18 mouse cellular contexts compared by ENCODE assay signal in genomic region chr6:104038853-104039252, GRCm38 (mm10).
"Had no signal": no experiment of that assay in that cellular context is flagged by ENCODE, and none has a peak within 500 bp of the region (broad histone marks: within the 10 kb centered on the region; RNA-seq: fewer than 3 reads in every experiment).

No protein-coding gene starts in this region.

- H3K4me3 ChIP-seq: midbrain, embryonic 10.5 days; midbrain, embryonic 13.5 days; midbrain, embryonic 15.5 days; myocyte; neural tube, embryonic 13.5 days; neural tube, embryonic 15.5 days had no signal

- H3K36me3 ChIP-seq: midbrain, embryonic 10.5 days; midbrain, embryonic 13.5 days; midbrain, embryonic 15.5 days; neural tube, embryonic 13.5 days; neural tube, embryonic 15.5 days had no signal

- ATAC-seq: midbrain, embryonic 13.5 days; midbrain, embryonic 15.5 days had no signal

- H3K9me3 ChIP-seq: midbrain, embryonic 10.5 days; midbrain, embryonic 13.5 days; midbrain, embryonic 15.5 days; neural tube, embryonic 13.5 days; neural tube, embryonic 15.5 days had no signal

- DNase-seq: lung, adult 18-20 months; lung, embryonic 14.5 days; lung, postnatal 10 days; lung, postnatal 4 days; retina, postnatal 1 day; right cerebral cortex, adult 18-20 months; right cerebral cortex, postnatal 25 days; right cerebral cortex, postnatal 4 days; spleen, adult 18-20 months; thymus, adult 18-20 months; thymus, postnatal 14 days; thymus, postnatal 36 days had no signal

- H3K27ac ChIP-seq: midbrain, embryonic 10.5 days; midbrain, embryonic 13.5 days; midbrain, embryonic 15.5 days; neural tube, embryonic 13.5 days; neural tube, embryonic 15.5 days had no signal

- H3K27me3 ChIP-seq: midbrain, embryonic 13.5 days; midbrain, embryonic 15.5 days; neural tube, embryonic 13.5 days; neural tube, embryonic 15.5 days had no signal

- H3K9ac ChIP-seq: lung, embryonic 14.5 days; midbrain, embryonic 13.5 days; midbrain, embryonic 15.5 days; neural tube, embryonic 13.5 days; neural tube, embryonic 15.5 days had no signal

- H3K4me1 ChIP-seq: midbrain, embryonic 13.5 days; midbrain, embryonic 15.5 days; neural tube, embryonic 13.5 days; neural tube, embryonic 15.5 days had no signal

- H3K4me2 ChIP-seq: lung, embryonic 14.5 days; midbrain, embryonic 13.5 days; midbrain, embryonic 15.5 days; neural tube, embryonic 13.5 days; neural tube, embryonic 15.5 days had no signal
